Mouse (Mus musculus) liver, adult 2 months (tissue): ENCODE results near the gene Vmn1r1.

ENCODE experiments used
- CTCF ChIP-seq: fragments of 200-500 bp; IDR thresholded peaks from 2 replicates; pipeline ENCODE4 v1.5.1; 2011; ENCODE audit warnings: low read depth, low read length, control low read depth
- POLR2A ChIP-seq: fragments of 200-500 bp; IDR thresholded peaks from 2 replicates; pipeline ENCODE4 v1.6.1; 2011; ENCODE audit warnings: low read length, control low read depth; ENCODE audit not compliant: insufficient read depth; ENCODE audit errors: extremely low read depth

- TF ChIP-seq CTCF (peak; percentile 33; the same call in 1 of the 2 replicates), POLR2A (no peak)
Observed at GRCm38 (mm10) chr1:182143288-182143687, 21.0 kb downstream of the Vmn1r1 start.
